Mouse (Mus musculus) cerebral cortex, adult 2 months (tissue): ENCODE data around the gene Ctsh.

ENCODE experiments used
- WGBS: fragments of 180-500 bp; shearing (Covaris S2); methylation state at CpG from one replicate; pipeline ENCODE4 v1.1.7; 2018; 5-methylcytosine and 5-hydroxymethylcytosine counted together

The Ctsh gene

GRCm38 (mm10) chr9:90056716-90057115 is 2.8 kb downstream of the Ctsh start:
- WGBS, result 88% methylated on average over 2 of the region's 2 CpGs

GRCm38 (mm10) chr9:90059828-90060573 is 6.0 kb downstream of the Ctsh start:
- WGBS, result 82% methylated on average over 9 of the region's 9 CpGs

GRCm38 (mm10) chr9:90060574-90060875 is 6.6 kb downstream of the Ctsh start:
- WGBS, result 63% methylated on average over 2 of the region's 2 CpGs

GRCm38 (mm10) chr9:90060932-90061331 is 7.0 kb downstream of the Ctsh start:
- 92% methylated on average over 5 of the region's 5 CpGs for WGBS

- WGBS, result 85% methylated on average over 2 of the region's 2 CpGs
These were observed 13.4 kb downstream of the Ctsh start for GRCm38 (mm10) chr9:90067341-90067740.

- 94% methylated on average over 6 of the region's 6 CpGs for WGBS
These were observed 14.8 kb downstream of the Ctsh start for GRCm38 (mm10) chr9:90068786-90069185.

- WGBS, result 84% methylated on average over 7 of the region's 7 CpGs
These were observed 15.5 kb downstream of the Ctsh start for GRCm38 (mm10) chr9:90069485-90069884.

- WGBS, result 70% methylated on average over 7 of the region's 7 CpGs
These were observed 16.2 kb downstream of the Ctsh start for GRCm38 (mm10) chr9:90070174-90070573.

GRCm38 (mm10) chr9:90075336-90075735 is 21.4 kb downstream of the Ctsh start:
- 86% methylated on average over 4 of the region's 4 CpGs for WGBS

- 85% methylated on average over 5 of the region's 5 CpGs for WGBS
These were observed 22.2 kb downstream of the Ctsh start for GRCm38 (mm10) chr9:90076131-90076530.

GRCm38 (mm10) chr9:90076849-90077461 is 23.0 kb downstream of the Ctsh start:
- WGBS, result 72% methylated on average over 8 of the region's 8 CpGs

GRCm38 (mm10) chr9:90081961-90082360 is 28.0 kb downstream of the Ctsh start:
- WGBS, result 93% methylated on average over 6 of the region's 6 CpGs

- WGBS, result 96% methylated on average over 1 of the region's 1 CpGs
These were observed 29.0 kb downstream of the Ctsh start for GRCm38 (mm10) chr9:90082992-90083391.

GRCm38 (mm10) chr9:90084152-90084551 is 30.2 kb downstream of the Ctsh start:
- 85% methylated on average over 3 of the region's 3 CpGs for WGBS

GRCm38 (mm10) chr9:90084766-90085468 is 31.0 kb downstream of the Ctsh start:
- 81% methylated on average over 8 of the region's 8 CpGs for WGBS

GRCm38 (mm10) chr9:90087906-90088485 is 34.0 kb downstream of the Ctsh start:
- 71% methylated on average over 2 of the region's 2 CpGs for WGBS

GRCm38 (mm10) chr9:90089339-90090104 is 35.6 kb downstream of the Ctsh start:
- 78% methylated on average over 6 of the region's 6 CpGs for WGBS

- 87% methylated on average over 5 of the region's 5 CpGs for WGBS
These were observed 45.0 kb downstream of the Ctsh start for GRCm38 (mm10) chr9:90098934-90099333.

- 39% methylated on average over 2 of the region's 2 CpGs for WGBS
These were observed 46.8 kb downstream of the Ctsh start for GRCm38 (mm10) chr9:90100760-90101159.

GRCm38 (mm10) chr9:90105462-90105861 is 51.5 kb downstream of the Ctsh start:
- 67% methylated on average over 1 of the region's 1 CpGs for WGBS

GRCm38 (mm10) chr9:90106915-90107314 is 53.0 kb downstream of the Ctsh start:
- 37% methylated on average over 1 of the region's 1 CpGs for WGBS

GRCm38 (mm10) chr9:90109386-90109785 is 55.4 kb downstream of the Ctsh start:
- WGBS, result 37% methylated on average over 6 of the region's 6 CpGs
